ENCODE assay signal across 21 mouse cellular contexts in genomic region chr15:81260208-81260607, GRCm38 (mm10). TPM values are rescaled to one million over a fixed set of nuclear protein-coding genes. Genes with fewer than 3 reads are reported as not detected.
"Had no signal": no experiment of that assay in that cellular context is flagged by ENCODE, and none has a peak within 500 bp of the region (broad histone marks: within the 10 kb centered on the region; RNA-seq: fewer than 3 reads in every experiment).

No protein-coding gene starts in this region.

- H3K4me2 ChIP-seq: kidney, embryonic 15.5 days; liver, embryonic 12.5 days; liver, embryonic 15.5 days; lung, embryonic 14.5 days; midbrain, embryonic 11.5 days; stomach, embryonic 15.5 days had no signal

- H3K27ac ChIP-seq: kidney, embryonic 15.5 days; left cerebral cortex, adult 2 months; liver, embryonic 12.5 days; liver, embryonic 15.5 days; stomach, embryonic 15.5 days had no signal

- ATAC-seq: liver, embryonic 12.5 days; lung, postnatal 0 days had no signal

- H3K4me1 ChIP-seq: liver, embryonic 12.5 days; liver, embryonic 15.5 days; stomach, embryonic 15.5 days had no signal

- H3K27me3 ChIP-seq: kidney, embryonic 15.5 days; liver, embryonic 15.5 days; stomach, embryonic 15.5 days had no signal

- H3K4me3 ChIP-seq: kidney, embryonic 15.5 days; left cerebral cortex, adult 2 months; liver, embryonic 12.5 days; liver, embryonic 15.5 days; megakaryocyte, embryonic 14.5 days; stomach, embryonic 15.5 days had no signal

- DNase-seq: kidney, adult 11 months; kidney, adult 8-10 months; kidney, postnatal 10 days; kidney, postnatal 36 days; layer of hippocampus, postnatal 36 days; lung, embryonic 14.5 days; lung, postnatal 36 days; midbrain, embryonic 14.5 days; right cerebral cortex, adult 18-20 months; right cerebral cortex, postnatal 14 days; right cerebral cortex, postnatal 4 days; spleen, adult 18-20 months; thymus, postnatal 25 days had no signal

- H3K36me3 ChIP-seq: kidney, embryonic 15.5 days; liver, embryonic 12.5 days; liver, embryonic 15.5 days; stomach, embryonic 15.5 days had no signal

- H3K9ac ChIP-seq: kidney, embryonic 15.5 days; liver, embryonic 12.5 days; liver, embryonic 15.5 days; lung, embryonic 14.5 days; stomach, embryonic 15.5 days had no signal

- H3K9me3 ChIP-seq: kidney, embryonic 15.5 days; liver, embryonic 12.5 days; liver, embryonic 15.5 days; megakaryocyte, embryonic 14.5 days; stomach, embryonic 15.5 days had no signal

RNA-seq across cellular contexts. Expression of gene Mchr1, which starts 24.9 kb away (rescaled TPM):
- polyA plus RNA-seq: liver, embryonic 12.5 days had no signal
